Mouse (Mus musculus): Measurements from ENCODE around the gene Vapa. TPM values are rescaled to one million over a fixed set of nuclear protein-coding genes. Genes with fewer than 3 reads are reported as not detected.

Vapa gene
- total RNA-seq, 2 experiments from 2014 or later = 131 to 146 TPM

GRCm38 (mm10) chr17:65614431-65614830 lies 1.1 kb upstream of the Vapa start:
- intact Hi-C loops (cut with DNase I) = loop anchor here (2.0 to 10.0 kb wide), 4 partner anchors 64 to 490 kb away; partner anchors contain the start of genes Ndufv2 and Rab31
- peak overlapping the region; percentile 90 for H3K4me3 ChIP-seq
- H3K27ac ChIP-seq = peak overlapping the region; percentile 100
- no peak for DNase-seq
- no peak for TF ChIP-seq CTCF (IDR thresholded peaks at IDR 0.05)

- Histone ChIP-seq H3K4me3 (peak overlapping the region; percentile 90), H3K27ac (peak overlapping the region; percentile 100)
- no peak for TF ChIP-seq CTCF (IDR thresholded peaks at IDR 0.05)
- intact Hi-C loops (cut with DNase I) = loop anchor here (1.0 to 10.0 kb wide), 4 partner anchors 89 to 492 kb away; partner anchors contain the start of genes Ndufv2 and Rab31
- DNase-seq = no peak
Observed at GRCm38 (mm10) chr17:65613142-65613462, 253 bp downstream of the Vapa start.

GRCm38 (mm10) chr17:65612391-65613141 lies 789 bp downstream of the Vapa start:
- intact Hi-C loops (cut with DNase I) = loop anchor here (1.0 to 10.0 kb wide), 4 partner anchors 90 to 492 kb away; partner anchors contain the start of genes Ndufv2 and Rab31
- no peak for TF ChIP-seq CTCF (IDR thresholded peaks at IDR 0.05)
- DNase-seq = peak; percentile 78
- H3K4me3 ChIP-seq = peak overlapping the region; percentile 90
- H3K27ac ChIP-seq = peak overlapping the region; percentile 100

GRCm38 (mm10) chr17:65611721-65612120 lies 1.6 kb downstream of the Vapa start:
- Histone ChIP-seq H3K27ac (peak overlapping the region; percentile 100), H3K4me3 (peak overlapping the region; percentile 90)
- no peak for TF ChIP-seq CTCF (IDR thresholded peaks at IDR 0.05)
- DNase-seq = no peak
- intact Hi-C loops (cut with DNase I) = loop anchor here (5.0 to 10.0 kb wide), 3 partner anchors 161 to 493 kb away; partner anchors contain the start of genes Ndufv2 and Rab31

- H3K4me3 ChIP-seq = no peak overlapping the region
- TF ChIP-seq CTCF (IDR thresholded peaks at IDR 0.05) = no peak
- H3K27ac ChIP-seq = no peak overlapping the region
- intact Hi-C loops (cut with DNase I) = no loop called here
- no peak for DNase-seq
Observed at GRCm38 (mm10) chr17:65608743-65609142, 4.6 kb downstream of the Vapa start.

DNA sequence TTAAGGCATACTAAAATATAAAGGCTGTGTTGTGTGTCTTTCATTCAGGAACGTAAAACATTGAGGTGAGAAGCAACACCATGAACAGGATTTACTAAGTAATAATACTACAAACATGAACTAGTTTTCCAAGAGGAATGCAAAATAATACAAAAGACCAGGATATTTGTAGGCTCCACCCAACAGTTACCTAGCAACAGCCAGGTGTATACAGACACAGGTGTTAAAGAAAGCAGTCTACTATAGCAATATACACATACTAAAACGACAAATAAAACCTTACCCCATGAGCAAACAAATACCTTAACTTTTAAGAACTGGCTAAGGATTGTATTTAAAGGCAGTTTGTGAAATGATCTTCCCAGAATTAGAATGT lies 5.1 kb downstream of the Vapa start:
- no peak for DNase-seq
- intact Hi-C loops (cut with DNase I) = no loop called here
- Histone ChIP-seq H3K27ac (peak overlapping the region; percentile 24; the same call in 1 of the 2 replicates), H3K4me3 (no peak overlapping the region)
- no peak for TF ChIP-seq CTCF (IDR thresholded peaks at IDR 0.05)

DNA sequence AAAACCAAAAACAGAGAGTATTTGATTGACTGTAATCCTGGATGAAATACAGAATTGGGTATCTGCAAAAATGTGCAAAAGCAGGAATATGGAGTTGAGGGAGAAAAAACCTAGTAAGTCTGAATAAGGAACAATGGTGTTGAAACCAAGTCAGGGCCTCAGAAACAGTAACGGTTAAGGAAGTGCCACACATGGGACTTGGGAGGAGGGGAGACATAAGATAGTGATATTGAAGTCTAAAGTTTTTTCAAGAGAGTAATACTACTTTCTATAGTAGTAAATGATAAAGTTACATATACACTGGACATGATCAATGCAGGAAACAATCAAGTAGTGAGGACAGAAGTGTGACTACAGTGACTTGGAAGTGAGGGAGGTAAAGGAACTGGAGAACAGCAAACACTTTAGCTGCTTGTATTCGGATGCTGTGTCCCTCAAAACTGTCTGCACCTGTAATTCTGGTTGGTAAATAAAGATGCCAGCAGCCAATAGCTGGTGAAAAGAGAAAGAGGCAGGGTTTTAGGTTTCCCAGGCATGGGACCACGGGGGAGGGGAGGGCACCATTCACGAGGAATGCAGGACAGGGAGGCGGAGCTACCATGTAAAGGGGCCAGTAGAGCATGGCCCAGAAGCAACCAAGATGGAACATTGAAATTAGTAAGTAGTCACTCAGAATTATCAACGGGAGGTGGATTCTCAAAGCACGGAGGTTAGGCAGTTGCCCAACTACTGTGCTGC lies 5.6 kb downstream of the Vapa start:
- DNase-seq = peak; percentile 37
- Histone ChIP-seq H3K4me3 (peak overlapping the region; percentile 20; the same call in 1 of the 2 replicates), H3K27ac (peak overlapping the region; percentile 24; the same call in 1 of the 2 replicates)
- intact Hi-C loops (cut with DNase I) = no loop called here
- TF ChIP-seq CTCF (IDR thresholded peaks at IDR 0.05) = no peak

DNA sequence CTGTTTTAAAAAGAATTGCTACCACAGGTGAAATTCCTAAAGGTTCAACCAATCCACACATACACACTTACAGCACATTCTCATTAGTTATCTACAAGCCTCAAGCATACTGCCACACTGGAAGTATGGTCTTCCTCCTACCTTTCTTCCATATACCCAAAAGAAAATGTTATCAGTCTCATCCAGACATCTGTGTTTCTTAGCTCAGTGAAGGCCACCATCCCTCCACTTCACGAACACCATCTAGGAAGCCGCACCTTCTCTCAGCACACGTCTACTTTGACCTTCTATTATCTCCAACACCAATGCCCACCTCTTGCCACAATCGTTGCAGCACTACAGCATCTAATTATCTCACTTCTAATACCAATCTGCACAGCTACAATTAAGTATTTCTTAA lies 7.3 kb downstream of the Vapa start:
- intact Hi-C loops (cut with DNase I) = no loop called here
- DNase-seq = no peak
- no peak for TF ChIP-seq CTCF (IDR thresholded peaks at IDR 0.05)
- Histone ChIP-seq H3K27ac (peak overlapping the region; percentile 36), H3K4me3 (no peak overlapping the region)

DNA sequence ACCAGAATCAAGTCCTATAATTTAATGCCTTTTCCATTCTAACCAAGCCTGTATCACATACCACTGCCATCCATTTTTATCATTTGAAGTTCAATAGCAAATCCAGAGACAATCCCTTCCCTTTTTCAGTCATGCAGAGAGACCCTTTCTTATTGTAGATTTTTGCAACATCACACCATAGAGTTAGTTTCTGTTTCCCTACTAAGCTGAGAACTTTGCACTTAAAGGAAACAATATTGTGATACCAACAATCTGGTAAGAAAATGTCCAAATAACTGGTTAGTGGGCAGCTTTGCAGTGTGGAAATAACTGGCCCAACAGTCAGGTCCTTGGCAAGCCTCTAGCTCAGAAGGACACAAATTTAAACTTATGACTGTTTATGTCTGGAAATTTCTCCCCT lies 8.5 kb downstream of the Vapa start:
- intact Hi-C loops (cut with DNase I) = no loop called here
- H3K4me3 ChIP-seq = no peak overlapping the region
- DNase-seq = no peak
- H3K27ac ChIP-seq = 0 out of 2 replicates have a peak overlapping the region, but pooled peaks have one; percentile 36
- no peak for TF ChIP-seq CTCF (IDR thresholded peaks at IDR 0.05)

- TF ChIP-seq CTCF (IDR thresholded peaks at IDR 0.05) = no peak
- intact Hi-C loops (cut with DNase I) = no loop called here
- H3K4me3 ChIP-seq = no peak overlapping the region
- no peak for DNase-seq
- H3K27ac ChIP-seq = no peak overlapping the region; the same call in 1 of the 2 replicates
Observed at GRCm38 (mm10) chr17:65604315-65604714, 9.0 kb downstream of the Vapa start.

GRCm38 (mm10) chr17:65597857-65598486 lies 15.4 kb downstream of the Vapa start:
- intact Hi-C loops (cut with DNase I) = no loop called here
- TF ChIP-seq CTCF (IDR thresholded peaks at IDR 0.05) = no peak
- Histone ChIP-seq H3K4me3 (no peak overlapping the region), H3K27ac (peak overlapping the region; percentile 24; the same call in 1 of the 2 replicates)
- DNase-seq = no peak

DNA sequence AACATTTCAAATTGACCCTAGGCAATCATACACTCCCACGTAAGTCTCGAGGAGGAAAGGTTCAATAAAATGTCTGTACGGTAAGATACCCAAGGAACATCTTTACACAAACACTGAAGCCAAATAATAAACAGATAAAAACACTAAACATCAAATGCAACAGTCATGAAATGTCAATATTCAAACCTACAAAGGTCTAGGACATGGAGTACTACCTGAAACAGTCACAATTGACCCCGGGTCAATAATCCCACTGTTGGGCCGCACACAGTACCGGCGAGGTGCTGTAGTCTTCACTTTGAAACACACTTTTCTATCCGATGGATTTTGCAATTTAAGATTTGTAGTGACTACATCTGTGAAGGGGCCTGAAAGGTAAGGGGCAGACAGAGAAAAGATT lies 18.7 kb downstream of the Vapa start:
- no peak overlapping the region for H3K4me3 ChIP-seq
- no peak for TF ChIP-seq CTCF (IDR thresholded peaks at IDR 0.05)
- intact Hi-C loops (cut with DNase I) = no loop called here

DNA sequence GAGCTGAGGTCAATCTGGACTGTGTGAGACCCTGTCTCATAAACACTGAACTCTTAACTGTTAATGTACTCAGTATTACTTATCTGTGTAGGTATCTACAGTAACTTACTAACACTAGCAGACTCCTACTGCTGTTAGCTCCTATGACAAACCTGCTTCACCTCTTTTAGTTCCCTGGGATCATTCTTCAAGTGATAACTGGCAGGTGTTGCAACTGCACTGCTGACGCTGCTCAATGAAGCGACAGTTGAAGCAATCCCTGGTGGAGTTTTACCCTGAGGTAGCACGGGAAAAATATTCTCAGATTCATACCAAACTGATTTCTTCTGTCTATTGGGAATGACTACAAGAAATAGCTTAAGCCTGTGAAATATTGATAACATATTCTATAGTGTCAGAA lies 26.5 kb downstream of the Vapa start:
- no peak for TF ChIP-seq CTCF (IDR thresholded peaks at IDR 0.05)
- no peak for DNase-seq
- intact Hi-C loops (cut with DNase I) = no loop called here
- Histone ChIP-seq H3K27ac (no peak overlapping the region), H3K4me3 (no peak overlapping the region)

More for the DNA sequence above, 18.7 kb downstream of the Vapa start:
- H3K27ac ChIP-seq = no peak overlapping the region
- DNase-seq = no peak

Measured in gastrocnemius, adult 2 months (tissue).